Mouse (Mus musculus) heart, embryonic 16.5 days (tissue): ENCODE results near the gene Cntn5. TPM values are rescaled to one million over a fixed set of nuclear protein-coding genes. Genes with fewer than 3 reads are reported as not detected.

ENCODE experiments used
- ATAC-seq: fragments of 200-750 bp; cut with Nextera tagmentation; replicated peaks from 2 replicates; pipeline ENCODE4 v1.8.0; 2017; ENCODE audit warnings: moderate number of reproducible peaks; ENCODE audit not compliant: insufficient read depth, low FRiP score; ENCODE audit errors: extremely low read depth
- H3K27ac ChIP-seq: fragments of 300-500 bp; sonication (generic); 2 replicates; pipeline ENCODE4 v1.5.1; 2014; ENCODE audit warnings: mild to moderate bottlenecking, low read length, control low read depth, moderate library complexity
- H3K27me3 ChIP-seq: fragments of 300-500 bp; sonication (generic); 2 replicates; pipeline ENCODE4 v1.6.1; 2014; ENCODE audit warnings: low read length, mixed read lengths; ENCODE audit not compliant: control insufficient read depth, insufficient read depth
- H3K36me3 ChIP-seq: fragments of 300-500 bp; sonication (generic); 2 replicates; pipeline ENCODE4 v1.6.1; 2014; ENCODE audit not compliant: control insufficient read depth, insufficient read depth
- H3K4me1 ChIP-seq: fragments of 300-500 bp; sonication (generic); 2 replicates; pipeline ENCODE4 v1.6.1; 2014; ENCODE audit warnings: low read length, mixed read lengths; ENCODE audit not compliant: control insufficient read depth, insufficient read depth
- H3K4me2 ChIP-seq: fragments of 300-500 bp; sonication (generic); 2 replicates; pipeline ENCODE4 v1.6.1; 2014; ENCODE audit warnings: low read depth, mild to moderate bottlenecking, control low read depth, low read length
- H3K4me3 ChIP-seq: fragments of 300-500 bp; sonication (generic); 2 replicates; pipeline ENCODE4 v1.5.1; 2014; ENCODE audit warnings: mild to moderate bottlenecking, control low read depth, low read length
- H3K9ac ChIP-seq: fragments of 300-500 bp; sonication (generic); 2 replicates; pipeline ENCODE4 v1.6.1; 2014; ENCODE audit warnings: low read length, control low read depth
- H3K9me3 ChIP-seq: fragments of 300-500 bp; sonication (generic); replicated peaks from 2 replicates; pipeline ENCODE4 v1.6.1; 2016; ENCODE audit warnings: low read length; ENCODE audit not compliant: control insufficient read depth
- WGBS: fragments of 180-500 bp; shearing (Covaris S2); extraction: QIAGEN DNeasy Blood & Tissue Kit; methylation state at CpG from one replicate; pipeline ENCODE4 v1.1.7; 2014; 5-methylcytosine and 5-hydroxymethylcytosine counted together
- polyA plus RNA-seq: library from polyadenylated mRNA; unstranded; fragments of >200 nt; fragmentation: Nextera tagmentation; extraction: Ambion mirVana; gene quantifications from 2 replicates; pipeline ENCODE4 v1.2.1, GENCODE M21; 2015

Cntn5 gene
- polyA plus RNA-seq, 1 experiment from 2014 or later = 0.29 TPM

DNA sequence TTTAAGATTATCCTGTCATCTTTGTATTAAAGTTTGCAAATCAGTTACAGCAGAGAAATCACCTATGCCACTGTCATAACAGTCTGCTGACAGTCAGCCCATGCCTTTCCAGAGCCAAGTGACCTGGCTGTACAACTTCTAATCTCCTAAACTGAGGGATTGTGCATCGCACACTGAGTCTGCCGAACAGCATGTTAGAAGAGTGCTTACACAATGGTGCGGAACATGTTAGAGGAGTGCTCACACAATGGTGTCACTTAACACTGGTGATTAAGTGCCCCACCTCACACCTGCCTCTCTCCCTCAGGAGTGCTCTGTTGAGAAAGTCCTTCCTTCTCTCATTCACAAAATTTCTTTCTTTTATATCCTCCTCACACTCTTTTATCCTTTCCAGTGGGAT, 889.4 kb downstream of the Cntn5 start:
- no peak overlapping the region for H3K4me2 ChIP-seq
- no peak overlapping the region for H3K4me3 ChIP-seq
- H3K36me3 ChIP-seq = no peaks in the 10 kb centered on the region
- no peaks in the 10 kb centered on the region for H3K4me1 ChIP-seq
- ATAC-seq = no peak
- H3K9ac ChIP-seq = no peak overlapping the region
- no peaks in the 10 kb centered on the region for H3K27me3 ChIP-seq
- H3K9me3 ChIP-seq = no peaks in the 10 kb centered on the region
- H3K27ac ChIP-seq = no peak overlapping the region
- 77% methylated on average over 3 of the region's 3 CpGs for WGBS

DNA sequence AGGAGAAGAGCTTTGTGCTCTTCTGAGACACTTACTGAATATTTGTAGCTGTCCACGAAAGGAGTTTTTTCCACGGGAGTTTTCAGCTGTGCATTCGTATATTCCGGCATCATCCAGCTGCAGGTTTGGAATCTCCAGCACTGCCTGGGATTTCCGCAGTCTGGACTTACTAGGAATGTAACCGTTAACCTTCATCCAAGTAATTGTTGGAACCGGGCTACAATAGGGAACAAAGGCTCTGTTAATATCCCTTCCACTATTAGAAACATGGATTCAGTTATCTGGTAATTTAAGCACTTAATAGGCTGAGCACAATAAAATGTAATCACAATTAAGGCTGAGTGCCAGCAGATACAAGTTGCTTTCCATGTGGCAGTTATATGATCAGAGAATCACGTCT, 920.5 kb downstream of the Cntn5 start:
- Histone ChIP-seq H3K4me3 (no peak overlapping the region), H3K4me1 (no peaks in the 10 kb centered on the region), H3K27me3 (no peaks in the 10 kb centered on the region), H3K36me3 (no peaks in the 10 kb centered on the region), H3K9ac (no peak overlapping the region), H3K27ac (no peak overlapping the region), H3K9me3 (no peaks in the 10 kb centered on the region), H3K4me2 (no peak overlapping the region)
- 77% methylated on average over 8 of the region's 8 CpGs for WGBS
- ATAC-seq = no peak

DNA sequence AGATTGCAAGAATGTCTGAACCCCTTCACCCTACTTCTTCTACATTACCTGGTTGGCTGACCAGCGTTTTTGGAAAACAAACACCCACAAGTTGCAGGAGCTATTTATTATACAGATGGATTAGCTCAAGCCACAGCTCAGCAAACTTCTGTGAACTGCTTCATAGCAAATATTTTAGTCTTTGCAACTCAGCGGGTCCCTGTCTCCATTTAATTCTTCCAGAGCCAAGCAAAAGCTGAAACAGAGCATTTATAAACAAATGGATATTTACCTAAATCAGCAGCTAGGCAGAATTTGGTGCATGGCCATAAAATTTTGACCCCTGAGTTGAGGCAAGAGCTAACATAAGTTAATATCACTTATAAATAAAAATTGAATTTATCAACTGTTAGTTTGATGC, 921.4 kb downstream of the Cntn5 start:
- 53% methylated on average over 2 of the region's 2 CpGs for WGBS
- no peak for ATAC-seq
- no peaks in the 10 kb centered on the region for H3K4me1 ChIP-seq

DNA sequence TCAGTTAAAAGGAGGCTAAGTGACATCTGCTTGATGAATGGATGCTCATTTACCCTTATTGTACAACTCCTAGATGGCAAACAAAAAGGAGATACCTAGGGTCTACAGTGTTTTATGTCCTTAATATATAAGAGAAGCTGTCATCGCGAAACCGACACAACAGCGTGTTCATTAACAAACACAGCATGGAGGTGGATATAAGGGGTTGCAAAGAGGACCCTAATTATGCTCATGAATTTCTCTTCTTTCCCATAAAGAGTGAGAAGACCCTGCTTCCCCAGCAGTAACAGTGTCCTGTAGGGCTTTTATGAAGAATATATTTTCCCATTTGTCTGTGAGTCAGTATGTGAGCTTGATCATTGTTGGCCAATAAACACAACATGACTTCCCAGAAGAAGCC, 939.2 kb downstream of the Cntn5 start:
- 87% methylated on average over 4 of the region's 4 CpGs for WGBS
- Histone ChIP-seq H3K4me2 (no peak overlapping the region), H3K4me1 (no peaks in the 10 kb centered on the region), H3K27ac (no peak overlapping the region), H3K36me3 (no peaks in the 10 kb centered on the region), H3K4me3 (no peak overlapping the region), H3K27me3 (no peaks in the 10 kb centered on the region), H3K9ac (no peak overlapping the region), H3K9me3 (no peaks in the 10 kb centered on the region)
- no peak for ATAC-seq

More for the DNA sequence above, 921.4 kb downstream of the Cntn5 start:
- no peak overlapping the region for H3K4me3 ChIP-seq
- no peak overlapping the region for H3K9ac ChIP-seq
- no peaks in the 10 kb centered on the region for H3K27me3 ChIP-seq
- H3K9me3 ChIP-seq = no peaks in the 10 kb centered on the region
- no peaks in the 10 kb centered on the region for H3K36me3 ChIP-seq
- H3K4me2 ChIP-seq = no peak overlapping the region
- no peak overlapping the region for H3K27ac ChIP-seq

DNA sequence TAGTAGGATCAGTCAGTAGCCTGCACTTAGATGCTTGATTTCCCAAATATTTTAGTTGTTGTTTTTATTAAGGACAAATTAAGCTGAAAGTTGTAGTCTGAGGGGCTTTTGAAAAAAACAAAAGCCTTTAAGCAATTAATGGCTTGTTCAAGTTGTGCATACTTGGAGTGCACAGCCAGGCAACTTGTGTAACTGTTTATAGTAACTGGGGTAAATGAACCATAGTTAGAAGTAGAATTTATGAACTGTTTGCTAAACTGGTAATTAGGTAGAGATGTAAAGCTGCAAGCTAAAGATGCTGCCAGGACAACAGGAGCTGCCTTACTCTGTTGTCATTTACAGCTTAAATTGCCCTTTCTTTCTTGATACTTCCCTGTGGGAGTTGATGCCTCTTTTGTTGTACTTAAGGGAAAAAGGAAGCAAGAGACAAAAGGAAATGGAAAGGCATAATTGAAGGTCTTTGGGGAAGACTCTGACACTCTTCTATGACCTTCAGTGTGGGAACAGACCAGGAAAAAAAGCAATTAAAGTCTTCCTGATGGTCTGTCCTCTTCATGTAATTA, 943.9 kb downstream of the Cntn5 start:
- no peak overlapping the region for H3K9ac ChIP-seq
- H3K27ac ChIP-seq = no peak overlapping the region
- H3K27me3 ChIP-seq = no peaks in the 10 kb centered on the region
- no peak overlapping the region for H3K4me3 ChIP-seq
- ATAC-seq = no peak
- H3K4me2 ChIP-seq = no peak overlapping the region
- no peaks in the 10 kb centered on the region for H3K36me3 ChIP-seq
- H3K4me1 ChIP-seq = no peaks in the 10 kb centered on the region
- no peaks in the 10 kb centered on the region for H3K9me3 ChIP-seq

DNA sequence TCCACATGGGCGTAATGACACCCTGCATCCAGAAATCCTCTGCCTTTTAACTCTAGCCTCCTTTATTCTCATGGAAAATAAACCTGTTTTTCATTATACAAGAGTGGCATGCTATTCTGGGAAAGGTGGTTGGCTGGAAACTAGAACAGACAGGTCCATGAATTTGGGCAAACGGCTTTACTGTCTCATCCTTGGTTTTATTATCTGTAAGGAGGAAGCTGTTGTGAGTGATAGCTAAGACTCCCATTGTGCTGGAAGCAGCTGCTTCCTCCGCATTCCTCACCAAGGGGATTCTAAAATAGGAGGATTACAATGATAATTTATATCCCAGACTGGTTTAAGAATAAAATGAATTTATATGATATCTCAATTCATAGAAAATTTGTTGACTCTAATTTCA, 955.2 kb downstream of the Cntn5 start:
- no peaks in the 10 kb centered on the region for H3K36me3 ChIP-seq
- H3K27me3 ChIP-seq = no peaks in the 10 kb centered on the region
- no peak overlapping the region for H3K4me3 ChIP-seq
- no peak overlapping the region for H3K9ac ChIP-seq
- no peaks in the 10 kb centered on the region for H3K9me3 ChIP-seq
- no peak overlapping the region for H3K4me2 ChIP-seq
- no peak overlapping the region for H3K27ac ChIP-seq
- 38% methylated on average over 3 of the region's 3 CpGs for WGBS
- ATAC-seq = no peak
- peaks cover 6% of the 10 kb centered on the region; the same call in 1 of the 2 replicates for H3K4me1 ChIP-seq

DNA sequence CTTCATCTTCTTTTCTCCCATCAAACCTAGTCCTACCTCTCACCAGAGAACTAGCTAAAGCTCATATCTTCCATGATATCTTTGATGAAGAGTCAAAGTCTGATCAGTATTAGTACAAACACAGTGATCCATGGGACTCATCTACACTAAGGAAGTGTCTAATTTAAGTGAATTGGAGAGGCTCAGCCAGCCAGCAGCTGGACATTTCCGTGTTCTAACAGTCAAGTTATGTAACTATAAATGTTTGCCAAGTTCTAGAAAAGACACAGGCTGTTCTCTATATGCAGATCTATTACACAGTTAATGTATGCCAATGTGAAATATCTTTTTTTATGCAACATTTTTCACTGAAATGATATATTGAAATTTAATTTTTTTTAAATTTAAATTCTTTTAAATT, 959.7 kb downstream of the Cntn5 start:
- WGBS = 48% methylated on average over 1 of the region's 1 CpGs
- H3K27me3 ChIP-seq = no peaks in the 10 kb centered on the region
- H3K4me2 ChIP-seq = no peak overlapping the region
- no peaks in the 10 kb centered on the region for H3K9me3 ChIP-seq
- no peaks in the 10 kb centered on the region for H3K36me3 ChIP-seq
- ATAC-seq = no peak
- H3K27ac ChIP-seq = no peak overlapping the region
- peaks cover 6% of the 10 kb centered on the region; the same call in 1 of the 2 replicates for H3K4me1 ChIP-seq
- no peak overlapping the region for H3K4me3 ChIP-seq
- H3K9ac ChIP-seq = no peak overlapping the region

DNA sequence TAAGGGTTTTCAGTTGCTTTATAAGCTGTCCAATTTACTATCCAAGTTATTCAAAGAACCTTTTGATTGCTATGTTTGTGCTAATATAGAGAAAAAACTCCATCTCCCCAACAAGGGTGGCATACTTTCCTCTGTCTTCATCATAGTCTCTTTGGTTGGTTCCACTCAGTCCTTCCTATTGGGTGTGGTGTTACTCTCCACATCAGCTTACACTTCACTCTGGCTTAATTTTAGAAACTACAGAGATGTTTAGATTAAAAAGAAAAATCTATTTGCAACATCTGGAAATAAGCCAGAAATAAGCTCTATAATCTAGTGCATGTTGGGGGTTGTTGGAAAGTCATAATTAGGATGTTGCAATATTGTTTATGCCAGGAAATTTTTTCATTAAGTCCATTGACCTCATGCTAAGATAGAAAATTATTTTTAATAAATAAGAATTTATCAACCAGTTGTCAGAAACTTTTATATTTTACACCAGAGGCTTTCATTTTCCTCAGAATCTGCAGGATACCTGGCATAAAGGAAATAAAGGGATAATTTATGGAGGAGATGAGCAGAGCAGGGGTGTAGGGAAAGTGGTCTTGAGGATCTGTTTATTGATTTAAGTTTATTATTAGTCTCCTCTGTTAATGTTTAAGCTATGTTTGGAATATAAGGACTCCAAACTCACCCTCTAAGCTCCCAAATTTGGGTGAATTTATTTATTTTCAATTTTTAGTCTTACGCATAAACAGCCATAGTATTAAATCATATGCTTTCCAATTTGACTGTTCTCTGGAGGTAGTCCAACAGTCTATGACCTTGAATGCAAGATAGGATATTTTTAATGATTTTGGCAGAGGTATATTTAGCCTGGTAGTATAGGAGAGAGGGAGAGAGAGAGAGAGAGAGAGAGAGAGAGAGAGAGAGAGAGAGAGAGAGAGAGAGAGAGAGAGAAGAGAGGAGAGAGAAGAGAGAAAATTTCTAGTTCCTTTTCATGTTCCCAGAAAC, 966.8 kb downstream of the Cntn5 start:
- no peak for ATAC-seq
- H3K9me3 ChIP-seq = no peaks in the 10 kb centered on the region
- 0 out of 2 replicates have a peak, but pooled peaks cover 2% of the 10 kb centered on the region for H3K4me1 ChIP-seq
- 81% methylated on average over 1 of the region's 1 CpGs for WGBS
- no peaks in the 10 kb centered on the region for H3K36me3 ChIP-seq
- H3K9ac ChIP-seq = no peak overlapping the region
- no peak overlapping the region for H3K27ac ChIP-seq
- H3K4me2 ChIP-seq = no peak overlapping the region
- no peak overlapping the region for H3K4me3 ChIP-seq
- H3K27me3 ChIP-seq = no peaks in the 10 kb centered on the region

DNA sequence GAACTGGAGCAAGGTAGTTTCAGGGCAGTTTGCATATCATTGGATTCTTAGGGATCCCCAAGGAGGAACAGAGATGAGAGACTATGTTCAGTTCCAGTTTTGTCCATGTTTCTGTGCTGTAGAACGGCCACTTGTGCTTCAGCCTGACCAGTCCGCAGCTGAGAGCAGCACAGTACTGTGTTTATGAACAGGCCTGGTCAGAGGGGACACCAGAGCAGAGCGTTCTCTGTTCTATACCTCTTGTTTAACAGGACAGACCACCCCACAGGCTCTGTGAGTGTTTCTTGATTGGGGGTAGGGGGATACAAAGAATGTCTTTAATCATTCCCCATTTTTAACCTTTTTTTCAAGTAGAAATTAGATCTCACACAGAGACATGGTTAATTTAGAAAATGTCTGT, 984.0 kb downstream of the Cntn5 start:
- no peak for ATAC-seq
- WGBS = 79% methylated on average over 3 of the region's 3 CpGs
- H3K4me1 ChIP-seq = no peaks in the 10 kb centered on the region
- H3K9ac ChIP-seq = no peak overlapping the region
- H3K9me3 ChIP-seq = 0 out of 2 replicates have a peak, but pooled peaks cover 9% of the 10 kb centered on the region
- H3K36me3 ChIP-seq = no peaks in the 10 kb centered on the region
- H3K27me3 ChIP-seq = no peaks in the 10 kb centered on the region
- no peak overlapping the region for H3K4me2 ChIP-seq
- no peak overlapping the region for H3K4me3 ChIP-seq
- no peak overlapping the region for H3K27ac ChIP-seq
